ENCODE assay signal across 27 mouse cellular contexts in genomic region chr7:69577754-69578153, GRCm38 (mm10).
DNase-seq lines count a peak whose midpoint lies in the region; ATAC-seq and TF ChIP-seq lines count a peak whose summit lies in the region.
"Had no signal": no experiment of that assay in that cellular context is flagged by ENCODE, and none has a peak within 500 bp of the region (broad histone marks: within the 10 kb centered on the region; RNA-seq: fewer than 3 reads in every experiment).

No protein-coding gene starts in this region.

- H3K9me3 ChIP-seq in lung, embryonic 14.5 days (ENCODE audit: low read depth, low read length), result no peaks in the 10 kb centered on the region
- no peaks in the 10 kb centered on the region for H3K9me3 ChIP-seq in midbrain, embryonic 11.5 days (ENCODE audit: control insufficient read depth, low read length)
- no peaks in the 10 kb centered on the region for H3K9me3 ChIP-seq in midbrain, embryonic 13.5 days
- H3K9me3 ChIP-seq: embryonic facial prominence, embryonic 13.5 days; embryonic facial prominence, embryonic 15.5 days; forebrain, embryonic 10.5 days; forebrain, embryonic 13.5 days had no signal

- no peaks in the 10 kb centered on the region for H3K36me3 ChIP-seq in lung, embryonic 14.5 days (ENCODE audit: insufficient read depth)
- H3K36me3 ChIP-seq in midbrain, embryonic 11.5 days (ENCODE audit: control insufficient read depth, insufficient read depth, low read length), result no peaks in the 10 kb centered on the region
- H3K36me3 ChIP-seq in midbrain, embryonic 13.5 days, result no peaks in the 10 kb centered on the region
- H3K36me3 ChIP-seq: embryonic facial prominence, embryonic 13.5 days; embryonic facial prominence, embryonic 15.5 days; forebrain, embryonic 10.5 days; G1E had no signal

- no peak overlapping the region for H3K4me3 ChIP-seq in lung, embryonic 14.5 days (ENCODE audit: low read depth, low read length)
- no peak overlapping the region for H3K4me3 ChIP-seq in lung, adult 2 months (replicated peaks; ENCODE audit: extremely low read depth, low read depth, low read length)
- no peak overlapping the region for H3K4me3 ChIP-seq in midbrain, embryonic 11.5 days (ENCODE audit: low read depth, low read length)
- H3K4me3 ChIP-seq in midbrain, embryonic 13.5 days (replicated peaks), result no peak overlapping the region
- H3K4me3 ChIP-seq: embryonic facial prominence, embryonic 13.5 days; embryonic facial prominence, embryonic 15.5 days; erythroblast, embryonic 14.5 days; forebrain, embryonic 10.5 days; forebrain, embryonic 13.5 days had no signal

- H3K4me1 ChIP-seq in lung, embryonic 14.5 days (ENCODE audit: insufficient read depth), result no peaks in the 10 kb centered on the region
- no peaks in the 10 kb centered on the region for H3K4me1 ChIP-seq in lung, adult 2 months (ENCODE audit: control insufficient read depth, insufficient read depth, low read length)
- H3K4me1 ChIP-seq in midbrain, embryonic 11.5 days (ENCODE audit: control insufficient read depth, insufficient read depth, low read length), result peaks cover 17% of the 10 kb centered on the region
- H3K4me1 ChIP-seq in midbrain, embryonic 13.5 days (replicated peaks), result peaks cover 18% of the 10 kb centered on the region
- H3K4me1 ChIP-seq: embryonic facial prominence, embryonic 13.5 days; embryonic facial prominence, embryonic 15.5 days had no signal

- no peak overlapping the region for H3K27ac ChIP-seq in lung, embryonic 14.5 days (ENCODE audit: low read depth)
- H3K27ac ChIP-seq in midbrain, embryonic 11.5 days (ENCODE audit: low read depth, low read length), result no peak overlapping the region
- no peak overlapping the region for H3K27ac ChIP-seq in midbrain, embryonic 13.5 days
- H3K27ac ChIP-seq: embryonic facial prominence, embryonic 13.5 days; embryonic facial prominence, embryonic 15.5 days; forebrain, embryonic 13.5 days had no signal

- TF ChIP-seq CTCF in lung, embryonic 14.5 days (IDR thresholded peaks at IDR 0.05; ENCODE audit: low read depth), result no peak
- no peak for TF ChIP-seq CTCF in lung, adult 2 months (IDR thresholded peaks at IDR 0.05; ENCODE audit: insufficient read depth, low read length)

- H3K27me3 ChIP-seq in lung, embryonic 14.5 days (ENCODE audit: insufficient read depth, low read length), result no peaks in the 10 kb centered on the region
- peaks cover 9% of the 10 kb centered on the region; the same call in 1 of the 2 replicates for H3K27me3 ChIP-seq in midbrain, embryonic 11.5 days (ENCODE audit: control insufficient read depth, insufficient read depth, low read length)
- H3K27me3 ChIP-seq in midbrain, embryonic 13.5 days, result peaks cover 20% of the 10 kb centered on the region
- H3K27me3 ChIP-seq: CH12.LX; embryonic facial prominence, embryonic 13.5 days; embryonic facial prominence, embryonic 15.5 days had no signal

- peak; percentile 13 for DNase-seq in embryo, embryonic 11 days
- DNase-seq in embryo, embryonic 10.5 days (ENCODE audit: low spot score), result no peak
- DNase-seq in lung, embryonic 14.5 days, result peak; percentile 14
- DNase-seq in lung, adult 2 months, result no peak
- DNase-seq in midbrain, embryonic 11.5 days (ENCODE audit: low spot score, missing footprints), result peak; percentile 84
- DNase-seq: adrenal gland, adult 8-10 months; adrenal gland, postnatal 14 days; adrenal gland, postnatal 36 days; B cell, adult 2 months; cerebellum, adult 11 months; cerebellum, adult 18-20 months; cerebellum, adult 8-10 months; cerebellum, adult 9-11 months; cerebellum, postnatal 14 days; cerebellum, postnatal 36 days had no signal

- no peak overlapping the region for H3K9ac ChIP-seq in lung, embryonic 14.5 days
- no peak overlapping the region for H3K9ac ChIP-seq in midbrain, embryonic 11.5 days (ENCODE audit: low read length)
- H3K9ac ChIP-seq in midbrain, embryonic 13.5 days (replicated peaks), result no peak overlapping the region
- H3K9ac ChIP-seq: embryonic facial prominence, embryonic 13.5 days; embryonic facial prominence, embryonic 15.5 days; forebrain, embryonic 13.5 days had no signal

- TF ChIP-seq POLR2A in lung, adult 2 months (IDR thresholded peaks at IDR 0.05; ENCODE audit: borderline replicate concordance, extremely low read depth, low read depth, low read length), result no peak

- H3K4me2 ChIP-seq in lung, embryonic 14.5 days, result no peak overlapping the region
- H3K4me2 ChIP-seq in midbrain, embryonic 11.5 days, result no peak overlapping the region
- no peak overlapping the region for H3K4me2 ChIP-seq in midbrain, embryonic 13.5 days (replicated peaks)
- H3K4me2 ChIP-seq: embryonic facial prominence, embryonic 13.5 days; embryonic facial prominence, embryonic 15.5 days; forebrain, embryonic 13.5 days had no signal

- 0 out of 2 replicates have a peak, but pooled peaks have one; percentile 31 for ATAC-seq in lung, embryonic 14.5 days (ENCODE audit: insufficient read depth)
- ATAC-seq in midbrain, embryonic 11.5 days (ENCODE audit: low FRiP score), result no peak
- ATAC-seq in midbrain, embryonic 13.5 days, result no peak
- ATAC-seq: activated CD4-positive, CD25-positive, alpha-beta regulatory T cell, adult 4 months; CD4-positive, CD25-positive, alpha-beta regulatory T cell, adult 4 months; forebrain, embryonic 13.5 days; forebrain, embryonic 16.5 days; Patski had no signal

- 50% methylated on average over 6 of the region's 6 CpGs for WGBS in lung, embryonic 14.5 days
- 61% methylated on average over 6 of the region's 6 CpGs for WGBS in lung, adult 2 months
- WGBS in midbrain, embryonic 11.5 days, result 76% methylated on average over 6 of the region's 6 CpGs
- 69% methylated on average over 6 of the region's 6 CpGs for WGBS in midbrain, embryonic 13.5 days

Comparison
In these comparisons a context has a peak if more than half of its experiments do, and no peak if none do; other contexts are left out.
1. DNase-seq: peak in embryo, embryonic 11 days (single experiment), lung, embryonic 14.5 days (single experiment) and midbrain, embryonic 11.5 days (single experiment); none in embryo, embryonic 10.5 days (single experiment) and lung, adult 2 months (single experiment).